Mouse (Mus musculus) embryonic facial prominence, embryonic 11.5 days (tissue): ENCODE results near the gene Prss57. TPM values are rescaled to one million over a fixed set of nuclear protein-coding genes. Genes with fewer than 3 reads are reported as not detected.

ENCODE experiments used
- ATAC-seq: fragments of 200-750 bp; cut with Nextera tagmentation; replicated peaks from 2 replicates; pipeline ENCODE4 v1.8.0; 2017; ENCODE audit warnings: low read depth; ENCODE audit not compliant: insufficient number of reproducible peaks, low FRiP score, low TSS enrichment
- DNase-seq: peaks from one replicate; pipeline ENCODE4 v3.0.0-alpha.2; 2015; ENCODE audit warnings: low spot score
- H3K27ac ChIP-seq: fragments of 300-500 bp; sonication (generic); replicated peaks from 2 replicates; pipeline ENCODE4 v1.5.1; 2014; ENCODE audit warnings: mild to moderate bottlenecking, low read depth, low read length, control low read depth
- H3K27me3 ChIP-seq: fragments of 300-500 bp; sonication (generic); 2 replicates; pipeline ENCODE4 v1.6.1; 2014; ENCODE audit warnings: mild to moderate bottlenecking, low read length, moderate library complexity, mixed read lengths; ENCODE audit not compliant: control insufficient read depth, insufficient read depth
- H3K36me3 ChIP-seq: fragments of 300-500 bp; sonication (generic); replicated peaks from 2 replicates; pipeline ENCODE4 v1.6.1; 2014; ENCODE audit warnings: low read depth, mild to moderate bottlenecking, low read length, moderate library complexity, mixed read lengths; ENCODE audit not compliant: control insufficient read depth, insufficient read depth
- H3K4me1 ChIP-seq: fragments of 300-500 bp; sonication (generic); 2 replicates; pipeline ENCODE4 v1.6.1; 2014; ENCODE audit warnings: low read length, mixed read lengths; ENCODE audit not compliant: control insufficient read depth, insufficient read depth
- H3K4me2 ChIP-seq: fragments of 300-500 bp; sonication (generic); 2 replicates; pipeline ENCODE4 v1.6.1; 2014; ENCODE audit warnings: low read depth, mild to moderate bottlenecking, control low read depth, low read length, moderate library complexity
- H3K4me3 ChIP-seq: fragments of 300-500 bp; sonication (generic); 2 replicates; pipeline ENCODE4 v1.5.1; 2014; ENCODE audit warnings: low read depth, low read length, control low read depth
- H3K9ac ChIP-seq: fragments of 300-500 bp; sonication (generic); replicated peaks from 2 replicates; pipeline ENCODE4 v1.6.1; 2014; ENCODE audit warnings: mild to moderate bottlenecking, control low read depth, low read length
- H3K9me3 ChIP-seq: fragments of 300-500 bp; sonication (generic); replicated peaks from 2 replicates; pipeline ENCODE4 v1.6.1; 2016; ENCODE audit warnings: mild to moderate bottlenecking, low read length, inconsistent platforms, mixed read lengths; ENCODE audit not compliant: control insufficient read depth
- WGBS: fragments of 180-500 bp; shearing (Covaris S2); extraction: QIAGEN DNeasy Blood & Tissue Kit; methylation state at CpG from one replicate; pipeline ENCODE4 v1.1.7; 2014; 5-methylcytosine and 5-hydroxymethylcytosine counted together
- polyA plus RNA-seq: library from polyadenylated mRNA; unstranded; fragments of >200 nt; fragmentation: Nextera tagmentation; extraction: Ambion mirVana; gene quantifications from 2 replicates; pipeline ENCODE4 v1.2.1, GENCODE M21; 2014

Prss57 gene
- polyA plus RNA-seq, 1 experiment from 2014 or later, result not detected

DNA sequence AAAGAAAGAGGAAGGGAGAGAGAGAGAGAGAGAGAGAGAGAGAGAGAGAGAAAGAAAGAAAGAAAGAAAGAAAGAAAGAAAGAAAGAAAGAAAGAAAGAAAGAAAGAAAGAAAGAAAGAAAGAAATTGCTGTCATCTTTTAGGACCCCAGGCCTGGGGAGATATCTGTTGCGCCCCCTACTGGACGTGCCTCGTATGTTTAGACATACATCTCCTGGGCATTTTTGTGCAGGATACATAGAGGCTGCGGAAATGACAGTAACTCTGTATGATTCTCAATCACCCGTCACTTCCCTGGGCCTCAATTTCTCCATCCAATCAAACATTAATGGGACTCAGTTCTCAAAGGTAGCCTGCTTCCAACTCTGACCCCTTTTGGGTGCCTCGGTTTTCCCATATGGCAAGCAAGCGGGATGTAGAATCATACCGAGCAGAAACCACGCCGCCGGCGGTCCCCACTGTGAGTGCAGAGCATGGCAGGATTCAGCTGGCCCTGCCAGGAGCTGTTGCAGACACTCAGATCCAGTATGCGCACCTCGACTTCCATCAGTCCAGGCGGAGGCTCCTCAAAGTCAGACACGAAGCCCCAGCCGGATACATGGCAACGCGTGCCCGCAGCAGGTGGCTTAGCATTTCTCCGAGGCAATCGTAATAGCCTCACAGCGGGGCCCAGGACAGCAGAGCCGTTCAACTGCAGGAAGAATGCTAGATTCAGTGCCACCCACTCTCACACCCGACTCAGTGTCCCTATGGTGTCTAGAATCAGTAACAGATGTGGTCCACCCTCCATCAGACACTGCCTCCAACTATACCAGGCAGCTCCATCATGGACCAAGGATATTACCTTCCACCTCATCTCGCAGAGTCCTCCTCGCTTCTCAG lies 6.6 kb downstream of the Prss57 start:
- 42% methylated on average over 27 of the region's 27 CpGs for WGBS

DNA sequence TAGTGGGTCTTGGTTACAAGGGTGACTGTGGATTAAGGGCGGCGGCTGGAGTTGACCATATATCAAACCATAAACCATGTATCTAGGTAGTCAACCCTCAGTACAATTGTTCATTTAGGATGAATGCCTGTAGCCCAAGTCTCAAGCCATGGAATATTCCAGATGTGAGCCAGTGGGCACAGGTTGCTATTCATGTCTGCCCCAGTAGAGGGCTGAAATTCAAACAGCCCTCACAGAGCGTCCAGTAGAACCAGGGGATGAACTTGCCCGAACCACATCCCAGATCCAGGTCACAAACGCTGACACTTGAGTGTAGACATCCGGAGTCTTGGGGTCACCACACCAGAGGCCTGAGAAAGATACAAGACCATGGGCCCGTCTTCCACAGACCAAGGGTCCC lies 7.7 kb downstream of the Prss57 start:
- WGBS, result 62% methylated on average over 7 of the region's 7 CpGs
- ATAC-seq, result no peak

More for the DNA sequence above, 6.6 kb downstream of the Prss57 start:
- Histone ChIP-seq H3K27ac (no peak overlapping the region), H3K27me3 (peaks cover 4% of the 10 kb centered on the region; the same call in 1 of the 2 replicates), H3K4me2 (no peak overlapping the region), H3K4me1 (no peaks in the 10 kb centered on the region), H3K9ac (no peak overlapping the region), H3K9me3 (no peaks in the 10 kb centered on the region), H3K4me3 (no peak overlapping the region), H3K36me3 (no peaks in the 10 kb centered on the region)
- peak; percentile 75 for DNase-seq
- no peak for ATAC-seq

DNA sequence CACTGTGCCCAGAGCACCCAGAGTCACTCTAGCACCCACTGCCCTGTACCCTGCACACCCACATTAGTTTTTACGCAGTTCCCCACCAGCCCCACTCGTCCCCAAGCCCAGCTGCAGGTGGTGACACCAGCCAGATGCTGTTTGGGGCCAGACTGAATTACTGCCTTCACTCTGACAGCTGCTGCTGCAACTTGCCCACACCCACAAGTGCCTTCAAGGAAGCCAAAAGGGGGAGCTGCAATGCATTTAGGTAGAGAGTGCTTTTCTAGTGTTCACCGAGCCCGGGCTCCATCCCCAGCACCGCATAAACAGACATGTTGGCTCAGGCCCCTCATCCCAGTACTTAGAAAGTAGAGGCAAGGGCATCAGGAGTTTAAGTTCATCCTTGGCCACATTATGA lies 8.8 kb downstream of the Prss57 start:
- Histone ChIP-seq H3K9me3 (no peaks in the 10 kb centered on the region), H3K4me2 (no peak overlapping the region), H3K9ac (no peak overlapping the region), H3K36me3 (no peaks in the 10 kb centered on the region), H3K4me3 (no peak overlapping the region), H3K27ac (no peak overlapping the region), H3K27me3 (peaks cover 14% of the 10 kb centered on the region; the same call in 1 of the 2 replicates), H3K4me1 (peaks cover 3% of the 10 kb centered on the region; the same call in 1 of the 2 replicates)
- no peak for ATAC-seq
- WGBS, result 54% methylated on average over 5 of the region's 5 CpGs
- DNase-seq, result no peak

More for the DNA sequence above, 7.7 kb downstream of the Prss57 start:
- Histone ChIP-seq H3K27me3 (peaks cover 9% of the 10 kb centered on the region; the same call in 1 of the 2 replicates), H3K27ac (no peak overlapping the region), H3K9me3 (no peaks in the 10 kb centered on the region), H3K9ac (no peak overlapping the region), H3K4me1 (no peaks in the 10 kb centered on the region), H3K36me3 (no peaks in the 10 kb centered on the region), H3K4me3 (no peak overlapping the region), H3K4me2 (no peak overlapping the region)
- DNase-seq, result peak; percentile 35

DNA sequence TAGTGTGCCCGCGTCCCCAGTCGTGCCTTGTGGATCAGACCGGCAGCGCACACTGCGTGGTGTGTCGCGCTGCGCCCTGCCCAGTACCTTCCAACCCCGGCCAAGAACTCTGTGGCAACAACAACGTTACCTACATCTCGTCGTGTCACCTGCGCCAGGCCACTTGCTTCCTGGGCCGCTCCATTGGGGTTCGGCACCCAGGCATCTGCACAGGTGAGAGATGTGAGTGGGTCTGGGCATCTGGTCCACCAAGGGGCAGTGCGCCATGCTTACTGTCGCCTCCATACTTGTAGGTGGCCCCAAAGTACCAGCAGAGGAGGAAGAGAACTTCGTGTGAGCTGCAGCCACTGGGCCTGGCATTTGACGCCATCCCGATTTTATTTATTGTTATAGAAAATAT lies 9.6 kb downstream of the Prss57 start:
- Histone ChIP-seq H3K4me1 (peaks cover 3% of the 10 kb centered on the region; the same call in 1 of the 2 replicates), H3K9me3 (no peaks in the 10 kb centered on the region), H3K4me3 (no peak overlapping the region), H3K9ac (no peak overlapping the region), H3K27ac (no peak overlapping the region), H3K27me3 (peaks cover 14% of the 10 kb centered on the region; the same call in 1 of the 2 replicates), H3K36me3 (no peaks in the 10 kb centered on the region), H3K4me2 (peak overlapping the region; percentile 19; the same call in 1 of the 2 replicates)
- DNase-seq (no peak), ATAC-seq (no peak)
- 33% methylated on average over 21 of the region's 21 CpGs for WGBS

DNA sequence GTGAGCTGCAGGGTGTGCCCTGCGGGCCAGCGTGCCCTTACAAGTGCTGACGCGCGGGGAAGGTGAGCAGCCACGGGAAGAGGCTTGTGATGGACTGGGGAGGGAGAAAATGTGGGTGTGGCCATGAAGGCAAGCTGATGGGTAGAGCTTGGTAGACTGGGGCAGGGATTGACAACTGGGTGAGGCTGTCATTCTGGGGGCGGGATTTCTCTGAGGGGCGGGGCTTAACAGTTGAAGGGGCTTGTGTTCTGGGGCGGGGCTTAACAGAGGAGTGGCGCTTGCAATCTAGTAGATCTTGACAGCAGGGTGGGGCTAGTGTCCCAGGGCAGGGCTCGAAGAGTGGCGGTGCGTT lies 10.1 kb downstream of the Prss57 start:
- peak overlapping the region; percentile 71 for H3K4me2 ChIP-seq
- H3K9ac ChIP-seq, result no peak overlapping the region
- H3K4me3 ChIP-seq, result peak overlapping the region; percentile 33
- DNase-seq (peak; percentile 64), ATAC-seq (no peak; the same call in none of the 2 replicates)
- peaks cover 14% of the 10 kb centered on the region; the same call in 1 of the 2 replicates for H3K27me3 ChIP-seq
- no peak overlapping the region for H3K27ac ChIP-seq
- no peaks in the 10 kb centered on the region for H3K36me3 ChIP-seq
- 0% methylated on average over 13 of the region's 13 CpGs for WGBS
- no peaks in the 10 kb centered on the region for H3K9me3 ChIP-seq
- H3K4me1 ChIP-seq, result peaks cover 3% of the 10 kb centered on the region; the same call in 1 of the 2 replicates

DNA sequence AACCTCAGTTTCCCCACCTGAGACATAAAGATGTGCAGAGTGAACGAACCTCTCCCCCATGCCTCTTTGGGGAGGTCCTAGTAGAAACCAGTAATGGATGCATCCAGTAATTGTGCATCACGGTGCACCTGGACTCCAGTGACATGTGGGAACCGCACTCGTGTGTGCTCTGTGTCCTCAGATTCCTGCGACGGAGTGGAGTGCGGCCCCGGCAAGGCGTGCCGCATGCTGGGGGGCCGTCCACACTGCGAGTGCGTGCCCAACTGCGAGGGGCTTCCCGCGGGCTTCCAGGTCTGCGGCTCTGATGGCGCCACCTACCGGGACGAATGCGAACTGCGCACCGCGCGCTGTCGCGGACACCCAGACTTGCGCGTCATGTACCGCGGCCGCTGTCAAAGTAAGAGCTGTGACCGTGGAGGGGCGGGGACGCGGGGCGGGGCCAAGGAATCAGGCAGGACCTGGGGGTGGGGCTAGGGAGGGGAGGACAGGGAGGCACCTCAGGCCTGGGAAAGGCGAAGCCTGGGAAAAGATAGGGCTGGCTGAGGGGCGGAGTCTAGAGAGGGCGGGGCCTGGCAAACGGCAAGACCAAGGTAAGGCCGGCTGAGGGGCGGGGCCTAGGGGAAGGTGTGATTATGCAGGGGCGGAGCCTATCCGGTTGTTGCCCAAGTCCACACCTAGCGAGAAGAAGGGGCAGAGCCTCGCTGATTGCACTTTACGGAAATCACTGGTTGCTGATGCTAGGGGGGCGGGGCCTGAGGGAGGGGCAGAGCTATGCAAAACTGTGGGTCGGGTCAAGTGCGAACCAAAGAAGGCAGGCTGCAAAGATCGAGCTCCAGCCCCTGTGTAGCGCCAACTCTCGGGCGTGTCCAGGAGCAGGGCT lies 10.7 kb downstream of the Prss57 start:
- Histone ChIP-seq H3K4me3 (peak overlapping the region; percentile 33), H3K4me2 (peak overlapping the region; percentile 71), H3K9ac (no peak overlapping the region), H3K27ac (no peak overlapping the region), H3K4me1 (peaks cover 3% of the 10 kb centered on the region; the same call in 1 of the 2 replicates), H3K9me3 (no peaks in the 10 kb centered on the region), H3K36me3 (no peaks in the 10 kb centered on the region), H3K27me3 (peaks cover 14% of the 10 kb centered on the region; the same call in 1 of the 2 replicates)
- DNase-seq (peak; percentile 93), ATAC-seq (peak; percentile 86)
- WGBS, result 1% methylated on average over 54 of the region's 55 CpGs

DNA sequence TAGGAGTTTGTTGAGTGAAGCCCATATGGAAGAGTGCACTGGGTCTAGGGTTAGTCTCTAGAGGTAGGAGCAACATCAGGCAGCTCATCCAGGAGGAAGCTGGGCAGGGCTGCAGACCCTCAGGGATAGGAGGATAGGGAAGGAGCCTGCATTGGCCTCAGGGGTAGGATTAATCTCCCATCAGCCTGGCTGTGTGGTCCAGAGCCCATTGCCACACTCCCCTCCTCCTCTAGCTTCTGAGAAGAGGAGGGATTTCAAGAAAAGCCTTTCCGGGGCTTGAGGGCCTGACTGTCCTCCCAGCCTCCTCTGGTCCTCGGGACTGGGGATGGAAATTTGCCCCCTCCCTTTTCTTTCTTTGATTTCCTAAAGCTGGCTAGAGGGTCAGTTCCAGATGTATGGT lies 11.6 kb downstream of the Prss57 start:
- H3K4me2 ChIP-seq, result no peak overlapping the region
- no peak overlapping the region for H3K9ac ChIP-seq
- ATAC-seq, result no peak
- peaks cover 14% of the 10 kb centered on the region; the same call in 1 of the 2 replicates for H3K27me3 ChIP-seq
- WGBS, result 23% methylated on average over 2 of the region's 2 CpGs
- H3K4me3 ChIP-seq, result no peak overlapping the region
- H3K27ac ChIP-seq, result no peak overlapping the region
- H3K4me1 ChIP-seq, result peaks cover 3% of the 10 kb centered on the region; the same call in 1 of the 2 replicates
- H3K9me3 ChIP-seq, result no peaks in the 10 kb centered on the region
- H3K36me3 ChIP-seq, result no peaks in the 10 kb centered on the region
- no peak for DNase-seq
